Mouse (Mus musculus) small intestine, adult 2 months (tissue): ENCODE results near the gene Dusp13. TPM values are rescaled to one million over a fixed set of nuclear protein-coding genes. Genes with fewer than 3 reads are reported as not detected.
A peak's percentile ranks its signal among the peaks of the same experiment; 100 is the strongest.

Source experiments
- H3K27ac ChIP-seq: fragments of 200-500 bp; 2 replicates; pipeline ENCODE4 v1.5.1; 2012; ENCODE audit warnings: low read depth, low read length, control low read depth, inconsistent platforms; ENCODE audit not compliant: insufficient read depth
- H3K27me3 ChIP-seq: fragments of 200-500 bp; 2 replicates; pipeline ENCODE4 v1.6.1; 2012; ENCODE audit warnings: mild to moderate bottlenecking, moderate library complexity, low read length, inconsistent platforms; ENCODE audit not compliant: control insufficient read depth, insufficient read depth
- H3K36me3 ChIP-seq: fragments of 200-500 bp; 2 replicates; pipeline ENCODE4 v1.6.1; 2012; ENCODE audit warnings: mild to moderate bottlenecking, low read length, control low read depth, inconsistent platforms; ENCODE audit not compliant: control insufficient read depth, insufficient read depth
- H3K4me1 ChIP-seq: fragments of 200-500 bp; 2 replicates; pipeline ENCODE4 v1.6.1; 2012; ENCODE audit warnings: low read length, inconsistent platforms, mixed read lengths; ENCODE audit not compliant: control insufficient read depth, insufficient read depth, insufficient read length
- H3K4me3 ChIP-seq: fragments of 200-500 bp; 2 replicates; pipeline ENCODE4 v1.5.1; 2012; ENCODE audit warnings: low read depth, mild to moderate bottlenecking, control low read depth, inconsistent platforms, low read length, moderate library complexity
- CTCF ChIP-seq: fragments of 200-500 bp; IDR thresholded peaks from 2 replicates; pipeline ENCODE4 v1.5.1; 2012; ENCODE audit warnings: low read depth, mild to moderate bottlenecking, control low read depth, inconsistent platforms, low read length, moderate library complexity, mixed read lengths; ENCODE audit not compliant: insufficient replicate concordance, insufficient read length; ENCODE audit errors: extremely low read depth
- POLR2A ChIP-seq: fragments of 200-500 bp; IDR thresholded peaks from 2 replicates; pipeline ENCODE4 v1.6.1; 2012; ENCODE audit warnings: low read depth, mild to moderate bottlenecking, control low read depth, inconsistent platforms, low read length, moderate library complexity
- WGBS: fragments of 180-500 bp; shearing (Covaris S2); methylation state at CpG from one replicate; pipeline ENCODE4 v1.1.7; 2018; 5-methylcytosine and 5-hydroxymethylcytosine counted together
- polyA plus RNA-seq: library from polyadenylated mRNA; depleted of rRNA; stranded (reverse); fragments of >200 nt; gene quantifications from 2 replicates; pipeline ENCODE4 v1.2.3, GENCODE M21; 2012; rRNA removed

Gene Dusp13
- polyA plus RNA-seq, 1 experiment: 0.60 TPM

DNA sequence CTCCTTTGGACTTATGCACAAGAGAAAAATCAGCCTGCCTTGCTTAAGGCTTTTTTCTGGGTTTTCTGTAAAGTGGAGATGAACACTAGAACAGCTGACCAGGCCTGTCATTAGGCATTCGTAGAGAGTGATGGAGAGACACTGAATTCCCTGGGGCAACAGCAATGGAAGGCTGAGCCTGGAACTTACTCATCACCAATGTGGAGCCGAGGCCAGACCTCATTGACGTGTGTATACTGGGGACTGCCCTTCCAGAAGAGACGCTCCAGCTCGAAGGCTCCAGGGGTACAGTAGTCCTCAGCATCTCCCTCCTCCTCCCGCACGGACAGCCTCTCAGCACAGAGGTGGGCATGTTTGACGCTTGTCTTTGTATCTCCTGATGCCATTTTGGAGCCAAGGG, 48.3 kb downstream of the Dusp13 start:
- Histone ChIP-seq H3K27me3 (no peaks in the 10 kb centered on the region), H3K4me1 (no peaks in the 10 kb centered on the region), H3K4me3 (no peak overlapping the region), H3K36me3 (no peaks in the 10 kb centered on the region), H3K27ac (no peak overlapping the region)
- WGBS: 90% methylated on average over 8 of the region's 8 CpGs
- no peak for TF ChIP-seq CTCF
- no peak for TF ChIP-seq POLR2A

DNA sequence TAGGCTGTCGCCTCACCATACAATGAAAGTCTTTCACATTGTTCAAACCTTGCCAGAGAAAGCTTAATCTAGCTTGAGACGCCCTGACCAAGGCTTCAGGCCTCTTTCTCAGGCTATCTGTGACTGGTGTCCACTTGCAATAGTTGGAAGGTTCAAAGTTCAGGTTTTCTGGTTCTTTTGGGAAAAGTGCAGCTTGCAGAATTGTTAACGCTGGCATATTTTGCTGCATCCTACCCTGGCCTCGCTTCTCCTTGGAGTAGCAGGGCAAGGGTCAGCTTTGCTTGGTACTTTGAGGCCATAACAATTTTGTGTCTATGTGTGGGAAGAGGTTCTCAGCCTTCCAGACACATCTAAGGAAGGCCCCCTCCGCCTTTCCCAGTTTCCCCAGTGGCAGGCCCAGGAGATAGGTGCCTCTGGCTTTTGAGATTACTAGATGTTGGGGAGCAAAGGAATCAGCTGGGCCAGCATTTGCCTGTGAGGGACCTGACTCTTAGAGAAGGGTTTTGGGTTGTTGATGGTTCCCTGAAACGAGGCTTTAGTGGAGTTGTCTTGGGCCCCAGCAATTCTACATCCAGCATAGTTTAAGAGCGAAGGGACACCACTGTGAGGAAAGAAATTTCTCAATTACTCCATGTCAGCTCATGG, 54.7 kb downstream of the Dusp13 start:
- Histone ChIP-seq H3K27ac (no peak overlapping the region), H3K4me3 (no peak overlapping the region), H3K27me3 (no peaks in the 10 kb centered on the region), H3K36me3 (no peaks in the 10 kb centered on the region), H3K4me1 (no peaks in the 10 kb centered on the region)
- 80% methylated on average over 7 of the region's 7 CpGs for WGBS
- TF ChIP-seq CTCF (no peak), POLR2A (no peak)

DNA sequence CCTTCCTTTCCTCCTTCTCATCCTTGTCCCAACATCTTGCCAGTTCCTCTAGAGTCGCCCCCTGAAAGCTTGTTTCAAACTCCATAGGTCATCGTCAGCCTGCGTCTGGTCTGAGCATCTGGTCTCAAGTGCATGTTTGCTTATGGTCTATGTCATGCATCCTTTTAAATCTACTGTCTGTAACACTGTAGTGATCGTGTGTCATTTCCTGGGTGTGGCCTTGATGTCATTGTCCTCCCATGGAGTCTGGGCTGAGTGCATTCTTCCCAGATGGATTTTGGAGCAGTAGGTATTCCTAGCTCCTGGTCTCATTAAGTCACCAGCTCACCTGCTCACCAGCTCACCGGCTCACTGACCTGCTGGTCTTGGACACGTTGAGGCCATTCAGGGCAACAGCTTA, 56.0 kb downstream of the Dusp13 start:
- Histone ChIP-seq H3K4me1 (no peaks in the 10 kb centered on the region), H3K4me3 (no peak overlapping the region), H3K36me3 (no peaks in the 10 kb centered on the region), H3K27ac (no peak overlapping the region), H3K27me3 (no peaks in the 10 kb centered on the region)
- TF ChIP-seq POLR2A (no peak), CTCF (no peak)
- WGBS: 64% methylated on average over 6 of the region's 6 CpGs

DNA sequence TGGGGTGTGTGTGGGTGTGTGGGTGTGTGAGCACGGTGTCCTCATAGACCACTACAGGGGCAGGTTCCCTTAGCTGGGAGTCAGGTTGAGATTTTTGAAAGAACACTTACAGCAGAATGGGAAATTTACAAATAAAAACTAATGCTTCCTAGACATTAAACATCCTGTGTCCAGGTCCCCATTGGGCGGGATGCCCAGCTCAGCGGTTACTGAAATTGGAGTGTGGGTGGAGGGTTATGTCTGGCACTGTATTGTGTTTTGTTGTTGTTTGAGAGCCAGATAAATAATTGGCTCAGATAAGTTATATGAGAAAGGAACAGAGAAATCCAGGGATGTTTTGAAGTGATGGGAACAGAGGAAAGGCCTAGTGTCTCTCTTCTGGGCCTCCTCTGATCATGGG, 59.9 kb downstream of the Dusp13 start:
- Histone ChIP-seq H3K4me1 (peaks cover 3% of the 10 kb centered on the region; the same call in 1 of the 2 replicates), H3K27ac (no peak overlapping the region), H3K4me3 (no peak overlapping the region), H3K36me3 (no peaks in the 10 kb centered on the region), H3K27me3 (no peaks in the 10 kb centered on the region)
- 78% methylated on average over 3 of the region's 3 CpGs for WGBS
- TF ChIP-seq POLR2A (no peak), CTCF (no peak)

DNA sequence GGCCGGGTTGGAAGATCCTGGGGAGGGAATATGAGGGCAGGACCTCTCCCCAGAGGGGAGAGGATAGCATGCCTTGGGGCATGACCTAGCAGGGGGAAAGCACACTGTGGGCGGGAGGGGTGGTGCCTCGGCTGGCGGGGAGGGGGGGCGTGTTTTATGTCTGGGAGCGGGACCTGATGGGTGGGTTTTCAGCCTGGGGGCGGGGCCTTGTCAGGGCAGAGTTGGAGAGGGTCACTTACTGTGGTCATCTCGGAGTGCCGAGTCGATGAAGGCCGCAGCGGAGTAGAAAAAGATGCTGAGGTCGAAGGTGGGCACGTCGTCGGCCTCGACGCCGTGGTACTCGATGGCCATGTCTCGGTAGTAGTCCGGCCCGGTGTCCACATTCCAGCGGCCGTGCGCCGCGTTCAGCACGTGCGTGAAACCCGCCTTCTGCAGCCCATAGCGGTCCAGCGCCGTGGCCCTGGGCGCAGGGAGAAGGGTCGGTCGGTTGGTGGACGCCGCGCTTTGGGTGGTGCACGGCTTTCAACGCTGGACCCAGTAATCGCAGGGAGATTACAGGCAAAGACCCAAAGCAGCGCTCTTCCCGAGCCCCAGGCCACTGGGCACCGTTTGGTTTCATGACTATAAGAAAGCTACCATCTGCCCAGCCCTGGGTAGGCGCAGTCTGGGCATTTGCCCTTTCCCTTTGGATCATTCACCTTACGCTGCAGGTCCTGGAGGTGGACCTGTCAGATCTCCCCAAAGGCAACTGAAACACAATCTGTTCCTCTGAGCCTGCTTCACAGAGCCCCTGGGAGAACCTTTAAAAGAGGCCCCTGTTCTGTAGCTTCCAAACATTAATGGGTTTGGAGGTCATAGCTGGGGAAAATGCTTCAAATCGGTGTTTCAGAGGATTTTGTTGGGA, 64.4 kb downstream of the Dusp13 start:
- H3K27me3 ChIP-seq: no peaks in the 10 kb centered on the region
- H3K4me1 ChIP-seq: peaks cover 3% of the 10 kb centered on the region; the same call in 1 of the 2 replicates
- no peaks in the 10 kb centered on the region for H3K36me3 ChIP-seq
- H3K4me3 ChIP-seq: peak overlapping the region; percentile 20
- H3K27ac ChIP-seq: no peak overlapping the region
- 18% methylated on average over 49 of the region's 49 CpGs for WGBS
- no peak for TF ChIP-seq POLR2A
- no peak for TF ChIP-seq CTCF

DNA sequence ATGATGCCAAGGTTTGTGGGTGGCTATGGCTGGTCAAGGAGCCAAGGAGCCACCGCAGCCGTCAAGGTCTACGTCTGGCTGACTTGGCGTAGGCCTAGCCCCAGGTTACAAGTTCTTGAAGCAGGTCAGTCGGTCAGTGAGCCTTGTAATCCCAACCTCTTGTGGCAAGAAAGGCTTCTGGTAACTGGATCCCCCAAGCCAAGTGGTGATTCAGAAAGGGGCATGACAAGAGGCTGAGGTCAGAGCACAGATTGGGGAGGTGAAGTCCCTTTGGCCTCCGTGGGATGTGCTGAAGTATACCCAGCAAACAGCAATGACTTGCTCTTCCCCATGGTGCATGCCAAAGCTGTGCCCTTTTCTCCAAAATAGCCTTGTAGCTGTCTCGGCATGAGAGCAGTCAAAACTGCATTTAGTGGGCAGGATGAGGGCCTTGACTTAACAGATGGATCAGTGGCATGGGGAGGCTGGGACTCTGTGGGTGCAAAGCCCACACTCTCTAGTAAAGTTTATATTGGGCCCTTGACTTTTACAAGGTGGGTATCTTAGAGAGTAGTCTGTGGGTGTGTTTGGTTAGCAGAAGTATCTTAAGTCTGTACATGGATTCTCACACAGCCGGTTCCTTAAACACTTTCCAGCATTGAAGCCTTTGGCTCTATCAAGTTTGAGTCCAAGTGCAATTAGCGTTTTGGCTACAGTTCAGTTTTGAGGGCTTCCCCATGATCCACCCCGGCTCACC, 65.4 kb downstream of the Dusp13 start:
- no peak overlapping the region for H3K27ac ChIP-seq
- WGBS: 84% methylated on average over 10 of the region's 10 CpGs

DNA sequence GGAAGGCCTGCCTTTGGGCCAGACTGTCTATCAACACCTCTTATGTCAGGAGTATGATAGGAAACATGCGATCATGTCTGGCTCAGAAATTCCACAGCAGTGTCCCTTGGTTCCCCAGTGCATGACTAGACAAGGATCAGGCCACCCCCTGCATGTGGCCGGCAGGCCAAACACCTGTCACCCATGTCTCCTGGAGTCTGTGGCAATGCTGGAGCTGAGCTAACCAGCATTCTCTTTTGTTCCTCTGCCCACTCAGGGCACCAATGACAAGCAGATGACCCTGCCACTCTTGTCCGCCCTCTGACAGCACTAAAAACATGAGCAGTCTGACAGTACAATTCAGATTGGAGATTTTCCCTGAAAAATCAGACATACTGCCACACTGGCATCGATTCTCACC, 67.1 kb downstream of the Dusp13 start:
- no peaks in the 10 kb centered on the region for H3K27me3 ChIP-seq
- H3K4me3 ChIP-seq: no peak overlapping the region
- peaks cover 3% of the 10 kb centered on the region; the same call in 1 of the 2 replicates for H3K4me1 ChIP-seq
- TF ChIP-seq CTCF (no peak), POLR2A (no peak)
- WGBS: 91% methylated on average over 4 of the region's 4 CpGs
- H3K27ac ChIP-seq: no peak overlapping the region
- H3K36me3 ChIP-seq: no peaks in the 10 kb centered on the region

More for the DNA sequence above, 65.4 kb downstream of the Dusp13 start:
- TF ChIP-seq CTCF (no peak), POLR2A (no peak)
- Histone ChIP-seq H3K4me3 (no peak overlapping the region), H3K36me3 (no peaks in the 10 kb centered on the region), H3K4me1 (peaks cover 3% of the 10 kb centered on the region; the same call in 1 of the 2 replicates), H3K27me3 (no peaks in the 10 kb centered on the region)

Other genes with a start within 250 kb of the Dusp13 start
- not detected in 2 replicates for gene Dupd1, start 36.6 kb downstream of the Dusp13 start, polyA plus RNA-seq
- gene Samd8, start 650 bp downstream of the Dusp13 start, polyA plus RNA-seq: 13.7 and 30.6 TPM in 2 replicates
- 131 and 371 TPM in 2 replicates for gene Vdac2, start 74.1 kb upstream of the Dusp13 start, polyA plus RNA-seq
- gene Comtd1, start 97.8 kb upstream of the Dusp13 start, polyA plus RNA-seq: 58.7 and 137 TPM in 2 replicates
- 18.2 and 22.7 TPM in 2 replicates for gene Zfp503, start 238.4 kb upstream of the Dusp13 start, polyA plus RNA-seq